Mouse (Mus musculus) G1E (cell line): ENCODE measurements around the gene Hgfac. TPM values are rescaled to one million over a fixed set of nuclear protein-coding genes. Genes with fewer than 3 reads are reported as not detected.

Experiments used
- ATAC-seq: 2 replicates; pipeline ENCODE4 v1.8.0; 2016; ENCODE audit warnings: mild to moderate bottlenecking; ENCODE audit not compliant: insufficient number of reproducible peaks, poor library complexity, low FRiP score, severe bottlenecking; ENCODE audit errors: extremely low read depth
- DNase-seq: peaks from one replicate; pipeline ENCODE4 v3.0.0; 2012; ENCODE audit warnings: low spot score
- H3K27me3 ChIP-seq: 2 replicates; pipeline ENCODE4 v1.6.1; 2012; ENCODE audit warnings: mild to moderate bottlenecking, low read length, inconsistent platforms; ENCODE audit not compliant: insufficient read depth
- H3K36me3 ChIP-seq: replicated peaks from 2 replicates; pipeline ENCODE3; 2012; ENCODE audit warnings: mild to moderate bottlenecking, inconsistent platforms
- H3K4me1 ChIP-seq: 2 replicates; pipeline ENCODE4 v1.6.1; 2012; ENCODE audit warnings: low read depth, low read length, inconsistent platforms, mixed read lengths; ENCODE audit not compliant: insufficient read depth
- H3K4me3 ChIP-seq: 2 replicates; pipeline ENCODE4 v1.5.1; 2012; ENCODE audit warnings: low read depth, mild to moderate bottlenecking, inconsistent platforms, low read length, moderate library complexity, mixed read lengths
- H3K9me3 ChIP-seq: replicated peaks from 2 replicates; pipeline ENCODE4 v1.6.1; 2012; ENCODE audit warnings: inconsistent platforms
- CTCF ChIP-seq: IDR thresholded peaks from 2 replicates; pipeline ENCODE4 v1.5.1; 2012; ENCODE audit warnings: low read depth, low read length, inconsistent platforms, mixed read lengths
- GATA1 ChIP-seq: IDR thresholded peaks from 2 replicates; pipeline ENCODE4 v1.6.1; 2012; ENCODE audit warnings: borderline replicate concordance, low read length, inconsistent platforms, mixed read lengths
- GATA2 ChIP-seq: IDR thresholded peaks from 2 replicates; pipeline ENCODE4 v1.6.1; 2012; ENCODE audit warnings: low read depth, low read length, inconsistent platforms, borderline replicate concordance
- POLR2AphosphoS5 ChIP-seq: IDR thresholded peaks from 2 replicates; pipeline ENCODE4 v1.6.1; 2012; ENCODE audit warnings: low read depth, low read length, inconsistent platforms; ENCODE audit not compliant: insufficient replicate concordance
- TAL1 ChIP-seq: conservative IDR thresholded peaks from 2 replicates; pipeline ENCODE4 v1.6.1; 2012; ENCODE audit warnings: low read depth, low read length, inconsistent platforms, mixed read lengths
- polyA plus RNA-seq: library from polyadenylated mRNA; stranded (reverse); fragments of >175 nt; gene quantifications from 2 replicates; pipeline ENCODE4 v1.2.3, GENCODE M21; 2012
- total RNA-seq, 2 experiments: library from RNA; stranded (forward) in 1 of 2; stranded (reverse) in 1 of 2; fragments of 200-1000 nt in 1 of 2; fragments of >200 nt in 1 of 2; fragmentation: Nextera tagmentation in 1 of 2; gene quantifications; 2 replicates each; pipeline ENCODE4 v1.2.3; 2014 to 2017

Hgfac gene
- total and polyA plus RNA-seq, 3 experiments: 0.27 TPM; not detected in 2

DNA sequence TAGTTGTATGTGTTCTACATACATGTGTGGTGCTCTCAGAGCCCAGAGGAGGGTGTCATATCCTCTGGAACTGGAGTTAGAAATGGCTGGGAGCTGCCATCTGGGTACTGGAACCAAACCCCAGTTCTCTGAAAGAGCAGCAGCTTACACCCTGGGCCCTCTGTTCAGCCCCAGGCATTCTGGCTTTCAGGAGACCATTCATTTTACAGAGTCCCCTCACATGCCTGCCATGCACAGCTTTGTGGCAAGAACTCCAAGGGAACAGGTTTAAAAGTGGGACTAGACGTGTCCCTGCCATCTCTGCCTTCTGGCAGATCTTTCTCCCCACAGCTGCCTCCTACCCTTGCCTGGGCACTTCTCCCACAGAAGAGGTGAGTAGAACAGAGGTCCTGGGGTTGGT, 7.7 kb upstream of the Hgfac start:
- H3K36me3 ChIP-seq: no peaks in the 10 kb centered on the region
- ATAC-seq (no peak), DNase-seq (no peak)
- H3K9me3 ChIP-seq: no peaks in the 10 kb centered on the region
- TF ChIP-seq GATA1 (no peak), POLR2AphosphoS5 (no peak), CTCF (no peak), GATA2 (no peak), TAL1 (no peak)
- no peak overlapping the region for H3K4me3 ChIP-seq
- peaks cover 18% of the 10 kb centered on the region for H3K4me1 ChIP-seq
- H3K27me3 ChIP-seq: peaks cover 18% of the 10 kb centered on the region

DNA sequence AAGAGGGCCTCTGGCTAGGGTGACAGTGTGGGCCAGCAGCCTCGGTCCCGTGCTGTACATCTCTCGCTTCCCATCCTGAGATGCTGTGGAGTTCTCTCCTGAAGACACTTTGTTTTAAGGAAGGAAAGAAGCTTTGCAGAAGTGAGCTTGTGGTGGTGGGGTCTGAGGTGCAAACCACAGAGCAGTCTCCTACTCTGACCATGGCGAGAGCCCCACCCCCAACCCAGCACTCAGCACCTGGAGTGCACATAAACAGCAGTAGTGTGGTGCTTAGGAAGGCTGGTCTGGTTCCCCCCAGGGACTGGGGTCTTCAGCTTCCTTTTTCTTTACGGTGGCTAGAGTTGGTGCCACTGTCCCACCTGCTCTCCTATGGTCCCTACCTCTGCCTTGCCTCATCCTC, 6.2 kb upstream of the Hgfac start:
- DNase-seq (no peak), ATAC-seq (no peak)
- Histone ChIP-seq H3K4me3 (peak overlapping the region; percentile 7; the same call in 1 of the 2 replicates), H3K9me3 (no peaks in the 10 kb centered on the region), H3K36me3 (no peaks in the 10 kb centered on the region), H3K4me1 (peaks cover 22% of the 10 kb centered on the region), H3K27me3 (peaks cover 27% of the 10 kb centered on the region)
- no peak for TF ChIP-seq GATA1
- no peak for TF ChIP-seq TAL1
- TF ChIP-seq POLR2AphosphoS5: no peak
- no peak for TF ChIP-seq CTCF
- TF ChIP-seq GATA2: no peak

DNA sequence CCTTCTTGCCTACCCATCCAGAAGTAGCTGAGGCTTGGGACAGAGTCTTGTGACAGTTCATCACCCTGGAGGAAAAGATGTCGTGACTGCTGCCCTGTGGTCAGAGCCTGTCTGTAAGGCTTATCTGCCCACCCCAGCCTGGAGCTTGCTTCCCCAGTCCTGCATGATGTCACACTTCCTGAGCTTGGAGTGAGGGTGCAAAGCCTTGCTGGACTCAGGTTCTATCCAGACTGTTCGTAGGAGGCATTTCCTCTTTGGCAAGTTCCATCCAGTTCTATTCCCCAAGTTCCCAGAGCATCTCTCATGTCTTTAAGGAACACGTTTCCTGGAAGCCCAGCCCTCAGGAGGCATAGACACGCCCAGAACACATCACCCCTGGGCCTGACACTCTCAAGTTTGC, 5.5 kb upstream of the Hgfac start:
- Histone ChIP-seq H3K36me3 (no peaks in the 10 kb centered on the region), H3K4me1 (peaks cover 22% of the 10 kb centered on the region), H3K9me3 (no peaks in the 10 kb centered on the region), H3K4me3 (no peak overlapping the region; the same call in 1 of the 2 replicates), H3K27me3 (peaks cover 34% of the 10 kb centered on the region)
- DNase-seq (no peak), ATAC-seq (peak; percentile 69)
- TF ChIP-seq CTCF (no peak), GATA1 (no peak), TAL1 (no peak), POLR2AphosphoS5 (no peak), GATA2 (no peak)

DNA sequence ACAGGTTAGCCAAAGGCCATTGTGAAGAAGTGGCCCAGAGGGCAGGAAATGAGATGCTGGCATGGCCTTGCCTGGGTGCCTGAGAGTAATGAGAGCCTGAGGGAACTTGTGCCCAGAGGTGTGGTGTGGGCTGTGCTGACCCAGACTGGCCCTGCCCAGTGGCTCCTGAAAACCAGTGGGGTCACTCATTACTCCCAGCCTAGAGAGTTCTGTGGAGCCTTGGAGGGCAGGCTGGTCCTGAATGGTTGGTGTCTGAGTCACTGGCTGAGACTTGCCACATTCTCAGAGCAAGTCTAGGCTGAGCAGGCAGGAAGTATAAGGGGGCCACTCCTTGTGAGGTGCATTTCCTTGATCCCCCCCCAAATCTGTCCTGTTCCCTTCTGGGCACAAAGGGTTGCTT, 3.9 kb upstream of the Hgfac start:
- no peaks in the 10 kb centered on the region for H3K36me3 ChIP-seq
- peaks cover 24% of the 10 kb centered on the region for H3K4me1 ChIP-seq
- ATAC-seq (no peak), DNase-seq (no peak)
- H3K4me3 ChIP-seq: no peak overlapping the region
- no peaks in the 10 kb centered on the region for H3K9me3 ChIP-seq
- peaks cover 42% of the 10 kb centered on the region for H3K27me3 ChIP-seq
- TF ChIP-seq TAL1 (no peak), POLR2AphosphoS5 (no peak), GATA1 (no peak), CTCF (no peak), GATA2 (no peak)

DNA sequence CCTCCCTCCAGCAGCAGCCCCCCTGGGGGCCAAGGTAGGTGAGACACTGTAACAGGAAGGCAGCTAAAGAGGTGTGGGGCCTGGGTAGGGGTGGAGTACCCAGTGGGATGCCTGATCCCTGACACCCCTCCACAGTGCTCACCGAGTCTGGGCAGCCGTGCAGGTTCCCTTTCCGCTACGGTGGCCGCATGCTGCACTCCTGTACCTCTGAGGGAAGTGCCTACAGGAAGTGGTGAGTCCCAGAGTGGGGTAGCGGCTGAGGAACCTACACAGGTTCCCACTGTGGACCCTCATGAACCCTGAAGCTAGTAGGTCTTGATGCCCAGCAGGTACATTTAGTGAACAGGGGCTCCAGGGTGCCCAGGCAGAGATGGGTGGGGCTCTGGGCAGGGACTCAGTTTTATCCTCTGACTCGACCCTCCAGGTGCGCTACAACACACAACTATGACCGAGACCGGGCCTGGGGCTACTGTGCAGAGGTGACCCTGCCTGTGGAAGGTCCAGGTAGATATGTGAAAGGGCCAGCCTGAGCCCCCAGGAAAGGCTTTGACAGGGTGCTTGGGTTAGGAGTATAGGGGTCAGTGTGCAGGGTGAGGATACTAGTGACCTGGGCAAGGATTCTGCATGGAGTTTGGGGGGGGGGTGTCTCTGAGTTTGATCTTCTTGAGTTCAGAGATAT, 1.3 kb downstream of the Hgfac start:
- Histone ChIP-seq H3K4me3 (no peak overlapping the region), H3K27me3 (peaks cover 66% of the 10 kb centered on the region; the same call in 1 of the 2 replicates), H3K36me3 (no peaks in the 10 kb centered on the region), H3K9me3 (no peaks in the 10 kb centered on the region), H3K4me1 (peaks cover 8% of the 10 kb centered on the region; the same call in 1 of the 2 replicates)
- DNase-seq (no peak), ATAC-seq (no peak)
- TF ChIP-seq GATA2: no peak
- TF ChIP-seq POLR2AphosphoS5: no peak

DNA sequence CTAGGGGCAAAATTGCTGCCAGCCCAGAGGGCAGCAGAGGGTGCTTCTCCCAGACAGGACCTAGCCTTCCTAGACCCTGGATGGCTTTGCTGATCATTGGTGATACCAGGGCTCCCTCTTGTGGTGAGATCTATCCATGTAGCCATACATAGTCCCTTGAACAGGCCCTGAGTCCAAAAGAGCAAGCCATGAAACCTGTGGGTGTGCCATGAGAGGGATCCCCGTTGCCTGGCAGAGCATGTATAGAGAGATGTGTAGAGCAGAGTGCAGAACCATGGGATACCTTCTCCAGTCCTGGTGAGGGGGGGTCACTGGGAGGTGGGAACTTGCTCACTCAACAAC, 1.8 kb downstream of the Hgfac start:
- no peaks in the 10 kb centered on the region for H3K36me3 ChIP-seq
- peaks cover 8% of the 10 kb centered on the region; the same call in 1 of the 2 replicates for H3K4me1 ChIP-seq
- peaks cover 64% of the 10 kb centered on the region; the same call in 1 of the 2 replicates for H3K27me3 ChIP-seq
- TF ChIP-seq POLR2AphosphoS5 (no peak), GATA1 (no peak), CTCF (peak; percentile 51)
- DNase-seq: peak; percentile 73
- H3K9me3 ChIP-seq: no peaks in the 10 kb centered on the region
- peak; percentile 29; the same call in 1 of the 2 replicates for ATAC-seq
- H3K4me3 ChIP-seq: no peak overlapping the region

DNA sequence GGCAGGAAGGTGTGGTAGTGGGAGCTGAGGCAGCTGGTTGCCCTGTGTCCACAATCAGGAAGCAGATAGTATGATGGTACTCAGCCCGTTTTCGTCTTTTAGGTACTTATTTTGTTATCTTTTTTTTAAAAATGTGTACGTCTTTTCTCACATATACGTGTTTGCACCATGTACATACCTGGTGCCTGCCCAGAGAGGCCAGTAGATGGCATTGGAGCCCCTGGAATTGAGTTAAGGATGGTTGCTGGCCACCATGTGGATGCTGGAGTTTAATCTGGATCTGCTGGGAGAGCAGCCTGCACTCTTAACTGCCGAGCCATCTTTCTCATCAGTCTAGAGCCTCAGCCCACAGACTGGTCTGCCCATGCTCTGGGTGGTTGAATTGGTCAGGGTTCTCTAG, 9.2 kb downstream of the Hgfac start:
- peaks cover 49% of the 10 kb centered on the region for H3K27me3 ChIP-seq
- no peaks in the 10 kb centered on the region for H3K36me3 ChIP-seq
- no peaks in the 10 kb centered on the region for H3K9me3 ChIP-seq
- no peak overlapping the region for H3K4me3 ChIP-seq
- no peaks in the 10 kb centered on the region for H3K4me1 ChIP-seq
- no peak for TF ChIP-seq GATA2
- no peak for TF ChIP-seq TAL1
- no peak for TF ChIP-seq POLR2AphosphoS5
- no peak for TF ChIP-seq GATA1
- no peak for TF ChIP-seq CTCF
- DNase-seq (no peak), ATAC-seq (no peak)
